Mouse (Mus musculus) embryonic facial prominence, embryonic 13.5 days (tissue): ENCODE measurements around the gene Alcam. TPM values are rescaled to one million over a fixed set of nuclear protein-coding genes. Genes with fewer than 3 reads are reported as not detected.

Experiments
- ATAC-seq: fragments of 200-750 bp; cut with Nextera tagmentation; 2 replicates; pipeline ENCODE4 v1.8.0; 2017; ENCODE audit warnings: low read depth; ENCODE audit not compliant: insufficient number of reproducible peaks, insufficient read depth, low FRiP score, low TSS enrichment
- H3K27ac ChIP-seq: fragments of 300-500 bp; sonication (generic); 2 replicates; pipeline ENCODE4 v1.5.1; 2015; ENCODE audit warnings: moderate library complexity, mild to moderate bottlenecking, inconsistent platforms
- H3K27me3 ChIP-seq: fragments of 300-500 bp; sonication (generic); 2 replicates; pipeline ENCODE4 v1.6.1; 2015; ENCODE audit warnings: mild to moderate bottlenecking, inconsistent platforms
- H3K36me3 ChIP-seq: fragments of 300-500 bp; sonication (generic); 2 replicates; pipeline ENCODE4 v1.6.1; 2015; ENCODE audit warnings: mild to moderate bottlenecking, inconsistent platforms
- H3K4me1 ChIP-seq: fragments of 300-500 bp; sonication (generic); 2 replicates; pipeline ENCODE4 v1.6.1; 2015; ENCODE audit warnings: inconsistent platforms
- H3K4me2 ChIP-seq: fragments of 300-500 bp; sonication (generic); 2 replicates; pipeline ENCODE4 v1.6.1; 2015; ENCODE audit warnings: moderate library complexity, mild to moderate bottlenecking, inconsistent platforms
- H3K4me3 ChIP-seq: fragments of 300-500 bp; sonication (generic); 2 replicates; pipeline ENCODE4 v1.5.1; 2015; ENCODE audit warnings: mild to moderate bottlenecking, inconsistent platforms
- H3K9ac ChIP-seq: fragments of 300-500 bp; sonication (generic); 2 replicates; pipeline ENCODE4 v1.6.1; 2015; ENCODE audit warnings: mild to moderate bottlenecking, inconsistent platforms
- H3K9me3 ChIP-seq: fragments of 300-500 bp; sonication (generic); 2 replicates; pipeline ENCODE4 v1.6.1; 2016; ENCODE audit warnings: inconsistent platforms
- WGBS: fragments of 180-500 bp; shearing (Covaris S2); methylation state at CpG from one replicate; pipeline ENCODE4 v1.1.7; 2015; ENCODE audit warnings: mixed read lengths; 5-methylcytosine and 5-hydroxymethylcytosine counted together
- polyA plus RNA-seq: library from polyadenylated mRNA; unstranded; fragments of >200 nt; fragmentation: Nextera tagmentation; extraction: Ambion mirVana; gene quantifications from 2 replicates; pipeline ENCODE4 v1.2.1, GENCODE M21; 2015

Alcam gene
- polyA plus RNA-seq, 1 experiment from 2014 or later = 29.1 TPM

- WGBS = 79% methylated on average over 6 of the region's 6 CpGs
Observed at GRCm38 (mm10) chr16:52439007-52439406, 14.9 kb downstream of the Alcam start.

GRCm38 (mm10) chr16:52438216-52438904, 15.5 kb downstream of the Alcam start:
- no peaks in the 10 kb centered on the region for H3K27me3 ChIP-seq
- no peaks in the 10 kb centered on the region for H3K9me3 ChIP-seq
- H3K4me2 ChIP-seq = no peak overlapping the region
- no peak overlapping the region for H3K4me3 ChIP-seq
- WGBS = 81% methylated on average over 6 of the region's 6 CpGs
- ATAC-seq = no peak
- H3K4me1 ChIP-seq = no peaks in the 10 kb centered on the region
- H3K36me3 ChIP-seq = no peaks in the 10 kb centered on the region
- H3K9ac ChIP-seq = no peak overlapping the region
- no peak overlapping the region for H3K27ac ChIP-seq

More at GRCm38 (mm10) chr16:52439007-52439406, 14.9 kb downstream of the Alcam start:
- H3K9me3 ChIP-seq = no peaks in the 10 kb centered on the region
- H3K4me1 ChIP-seq = no peaks in the 10 kb centered on the region
- H3K4me3 ChIP-seq = no peak overlapping the region
- no peaks in the 10 kb centered on the region for H3K36me3 ChIP-seq
- no peak for ATAC-seq
- no peak overlapping the region for H3K27ac ChIP-seq
- no peaks in the 10 kb centered on the region for H3K27me3 ChIP-seq
- no peak overlapping the region for H3K9ac ChIP-seq
- no peak overlapping the region for H3K4me2 ChIP-seq

GRCm38 (mm10) chr16:52433189-52433588, 20.7 kb downstream of the Alcam start:
- no peak overlapping the region for H3K27ac ChIP-seq
- 71% methylated on average over 11 of the region's 11 CpGs for WGBS
- H3K9me3 ChIP-seq = no peaks in the 10 kb centered on the region
- H3K4me3 ChIP-seq = no peak overlapping the region
- no peak for ATAC-seq
- no peaks in the 10 kb centered on the region for H3K36me3 ChIP-seq
- H3K27me3 ChIP-seq = no peaks in the 10 kb centered on the region
- H3K4me1 ChIP-seq = no peaks in the 10 kb centered on the region
- H3K4me2 ChIP-seq = no peak overlapping the region
- no peak overlapping the region for H3K9ac ChIP-seq

- Histone ChIP-seq H3K4me3 (no peak overlapping the region), H3K4me1 (no peaks in the 10 kb centered on the region), H3K27ac (no peak overlapping the region), H3K27me3 (no peaks in the 10 kb centered on the region), H3K36me3 (no peaks in the 10 kb centered on the region), H3K9me3 (no peaks in the 10 kb centered on the region), H3K9ac (no peak overlapping the region), H3K4me2 (no peak overlapping the region)
- no peak for ATAC-seq
- WGBS = 88% methylated on average over 1 of the region's 1 CpGs
Observed at GRCm38 (mm10) chr16:52432072-52432471, 21.8 kb downstream of the Alcam start.

GRCm38 (mm10) chr16:52431590-52431989, 22.3 kb downstream of the Alcam start:
- H3K27ac ChIP-seq = no peak overlapping the region
- no peaks in the 10 kb centered on the region for H3K9me3 ChIP-seq
- H3K36me3 ChIP-seq = no peaks in the 10 kb centered on the region
- H3K4me3 ChIP-seq = no peak overlapping the region
- H3K4me2 ChIP-seq = no peak overlapping the region
- no peak overlapping the region for H3K9ac ChIP-seq
- H3K27me3 ChIP-seq = no peaks in the 10 kb centered on the region
- WGBS = 87% methylated on average over 2 of the region's 2 CpGs
- H3K4me1 ChIP-seq = no peaks in the 10 kb centered on the region
- ATAC-seq = no peak

GRCm38 (mm10) chr16:52430073-52430472, 23.8 kb downstream of the Alcam start:
- 87% methylated on average over 3 of the region's 3 CpGs for WGBS
- no peaks in the 10 kb centered on the region for H3K27me3 ChIP-seq
- H3K4me1 ChIP-seq = no peaks in the 10 kb centered on the region
- no peak overlapping the region for H3K4me3 ChIP-seq
- no peaks in the 10 kb centered on the region for H3K9me3 ChIP-seq
- no peak overlapping the region for H3K4me2 ChIP-seq
- ATAC-seq = no peak
- no peaks in the 10 kb centered on the region for H3K36me3 ChIP-seq
- no peak overlapping the region for H3K27ac ChIP-seq
- H3K9ac ChIP-seq = no peak overlapping the region

- no peaks in the 10 kb centered on the region for H3K4me1 ChIP-seq
- no peaks in the 10 kb centered on the region for H3K9me3 ChIP-seq
- H3K4me2 ChIP-seq = no peak overlapping the region
- H3K27ac ChIP-seq = no peak overlapping the region
- no peaks in the 10 kb centered on the region for H3K27me3 ChIP-seq
- no peak overlapping the region for H3K4me3 ChIP-seq
- H3K36me3 ChIP-seq = no peaks in the 10 kb centered on the region
- no peak for ATAC-seq
- no peak overlapping the region for H3K9ac ChIP-seq
Observed at GRCm38 (mm10) chr16:52429661-52430060, 24.2 kb downstream of the Alcam start.

- Histone ChIP-seq H3K27me3 (no peaks in the 10 kb centered on the region), H3K9me3 (no peaks in the 10 kb centered on the region), H3K27ac (no peak overlapping the region), H3K9ac (no peak overlapping the region), H3K4me1 (no peaks in the 10 kb centered on the region), H3K36me3 (no peaks in the 10 kb centered on the region), H3K4me2 (no peak overlapping the region), H3K4me3 (no peak overlapping the region)
- 47% methylated on average over 4 of the region's 4 CpGs for WGBS
- ATAC-seq = no peak
Observed at GRCm38 (mm10) chr16:52428505-52428904, 25.4 kb downstream of the Alcam start.

- no peaks in the 10 kb centered on the region for H3K9me3 ChIP-seq
- no peak overlapping the region for H3K4me3 ChIP-seq
- 73% methylated on average over 5 of the region's 5 CpGs for WGBS
- no peaks in the 10 kb centered on the region for H3K4me1 ChIP-seq
- H3K27me3 ChIP-seq = no peaks in the 10 kb centered on the region
- H3K36me3 ChIP-seq = no peaks in the 10 kb centered on the region
- no peak overlapping the region for H3K4me2 ChIP-seq
- H3K27ac ChIP-seq = no peak overlapping the region
- no peak for ATAC-seq
- no peak overlapping the region for H3K9ac ChIP-seq
Observed at GRCm38 (mm10) chr16:52418568-52419158, 35.2 kb downstream of the Alcam start.

GRCm38 (mm10) chr16:52417982-52418381, 35.9 kb downstream of the Alcam start:
- Histone ChIP-seq H3K9ac (no peak overlapping the region), H3K36me3 (no peaks in the 10 kb centered on the region), H3K4me3 (no peak overlapping the region), H3K4me2 (no peak overlapping the region), H3K27me3 (no peaks in the 10 kb centered on the region), H3K27ac (no peak overlapping the region), H3K4me1 (no peaks in the 10 kb centered on the region), H3K9me3 (no peaks in the 10 kb centered on the region)
- 77% methylated on average over 5 of the region's 5 CpGs for WGBS
- ATAC-seq = no peak

- no peak for ATAC-seq
- Histone ChIP-seq H3K27ac (no peak overlapping the region), H3K36me3 (no peaks in the 10 kb centered on the region), H3K4me3 (no peak overlapping the region), H3K27me3 (no peaks in the 10 kb centered on the region), H3K9ac (no peak overlapping the region), H3K9me3 (no peaks in the 10 kb centered on the region), H3K4me1 (no peaks in the 10 kb centered on the region), H3K4me2 (no peak overlapping the region)
- 85% methylated on average over 7 of the region's 7 CpGs for WGBS
Observed at GRCm38 (mm10) chr16:52417146-52417545, 36.7 kb downstream of the Alcam start.

- Histone ChIP-seq H3K27me3 (no peaks in the 10 kb centered on the region), H3K36me3 (no peaks in the 10 kb centered on the region), H3K4me3 (no peak overlapping the region), H3K9ac (no peak overlapping the region), H3K4me2 (no peak overlapping the region), H3K4me1 (no peaks in the 10 kb centered on the region), H3K27ac (no peak overlapping the region), H3K9me3 (no peaks in the 10 kb centered on the region)
- 92% methylated on average over 3 of the region's 3 CpGs for WGBS
- ATAC-seq = no peak
Observed at GRCm38 (mm10) chr16:52413714-52414113, 40.2 kb downstream of the Alcam start.
